Mouse (Mus musculus) liver, embryonic 13.5 days (tissue): ENCODE measurements around the gene Samd13. TPM values are rescaled to one million over a fixed set of nuclear protein-coding genes. Genes with fewer than 3 reads are reported as not detected.

ENCODE experiments used
- polyA plus RNA-seq: library from polyadenylated mRNA; unstranded; fragments of >200 nt; fragmentation: Nextera tagmentation; extraction: Ambion mirVana; gene quantifications from 2 replicates; pipeline ENCODE4 v1.2.1, GENCODE M21; 2015

The Samd13 gene
- polyA plus RNA-seq, 1 experiment from 2014 or later: 0.22 TPM

Other genes with a start within 250 kb of the Samd13 start
- gene Ctbs, start 235.8 kb downstream of the Samd13 start, polyA plus RNA-seq: 4.8 and 4.9 TPM in 2 replicates
- gene Spata1, start 185.8 kb downstream of the Samd13 start, polyA plus RNA-seq: 0.88 and 1.1 TPM in 2 replicates
- 639 and 648 TPM in 2 replicates for gene Gng5, start 185.8 kb downstream of the Samd13 start, polyA plus RNA-seq
- gene Rpf1, start 164.2 kb downstream of the Samd13 start, polyA plus RNA-seq: 41.5 and 52.6 TPM in 2 replicates
- 2.1 and 3.0 TPM in 2 replicates for gene Uox, start 115.2 kb downstream of the Samd13 start, polyA plus RNA-seq
- 0.35 and 0.54 TPM in 2 replicates for gene Dnase2b, start 70.0 kb downstream of the Samd13 start, polyA plus RNA-seq
- not detected in 2 replicates for gene 4930503B20Rik, start 34.3 kb downstream of the Samd13 start, polyA plus RNA-seq
- gene Prkacb, start 127.4 kb upstream of the Samd13 start, polyA plus RNA-seq: 13.8 and 16.8 TPM in 2 replicates
- 0.48 and 0.57 TPM in 2 replicates for gene Ttll7, start 166.8 kb upstream of the Samd13 start, polyA plus RNA-seq